Mouse (Mus musculus) layer of hippocampus, postnatal 10 days (tissue): ENCODE data around the gene Xaf1. TPM values are rescaled to one million over a fixed set of nuclear protein-coding genes. Genes with fewer than 3 reads are reported as not detected.
"Not testable (repeated sequence)": the region's sequence is repeated elsewhere in the genome, so short reads cannot be mapped to it uniquely, and the experiment has no call there.

Source experiments
- DNase-seq, 2 experiments: peaks; one replicate each; pipeline ENCODE4 v3.0.0; 2021; ENCODE audit warnings: low spot score in 2 of 2
- total RNA-seq, 2 experiments: library from RNA; stranded (reverse); gene quantifications; 2 replicates each; pipeline ENCODE4 v1.2.3; 2021

The Xaf1 gene
- total RNA-seq, 2 experiments from 2014 or later: 1.9 to 2.5 TPM

GRCm38 (mm10) chr11:72310491-72310890, 9.1 kb downstream of the Xaf1 start:
- no peak for DNase-seq

DNA sequence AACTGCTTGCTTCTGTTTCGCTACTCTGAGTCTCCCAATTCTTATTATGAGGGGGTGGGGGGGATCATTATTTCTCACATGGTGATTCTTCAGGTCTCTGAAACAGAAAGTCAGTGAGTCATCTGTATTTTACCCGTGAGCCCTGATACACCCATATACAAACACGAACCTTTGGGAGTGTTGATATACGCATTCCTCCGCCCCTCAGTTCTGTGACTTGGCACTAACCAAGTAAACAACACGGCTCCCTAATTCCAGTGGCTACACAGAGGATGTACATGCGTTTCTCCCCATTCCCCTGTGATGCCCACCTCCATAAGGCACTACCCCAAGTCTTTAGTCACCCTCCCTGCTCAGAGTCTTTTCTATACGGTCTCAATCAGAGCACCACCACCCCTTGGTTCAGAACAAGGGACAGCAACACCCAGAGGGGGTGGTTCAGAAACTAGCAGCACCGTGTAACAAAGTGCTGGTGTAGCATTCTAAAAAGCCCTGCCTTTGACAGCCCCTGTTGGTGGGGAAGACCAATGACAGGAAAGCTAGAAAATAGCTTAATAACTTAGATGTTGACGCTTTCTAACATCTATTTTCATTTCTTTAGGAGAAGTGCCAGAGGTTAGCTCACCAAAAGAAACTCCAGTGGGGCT, 10.0 kb downstream of the Xaf1 start:
- no peak for DNase-seq

GRCm38 (mm10) chr11:72314151-72314895, 12.9 kb downstream of the Xaf1 start, which contains the start of gene Fbxo39:
TSS of gene Fbxo39 (plus strand) at chr11:72314444.
- peak in 1 of 2 experiments; percentile 32 for DNase-seq

DNA sequence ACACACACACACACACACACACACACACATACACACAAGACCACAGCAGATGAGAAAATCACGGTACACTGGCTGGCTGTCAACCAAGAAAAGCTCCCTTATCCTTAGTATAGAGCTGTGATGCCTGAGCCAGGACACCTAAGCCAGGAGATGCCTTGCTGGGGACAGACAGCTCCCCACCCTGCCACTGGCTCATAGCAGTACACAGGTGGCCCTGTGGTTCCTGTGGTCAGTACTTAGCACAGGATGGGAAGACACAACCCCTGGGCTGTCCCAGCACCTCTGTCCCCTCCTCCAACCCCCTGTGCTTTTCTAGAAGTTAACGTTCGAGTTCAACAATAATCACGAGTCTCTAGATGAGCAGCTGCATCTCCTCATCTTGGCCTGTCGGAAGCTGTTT, 16.6 kb downstream of the Xaf1 start:
- DNase-seq: no peak

GRCm38 (mm10) chr11:72324431-72324830, 23.0 kb downstream of the Xaf1 start:
- DNase-seq: no peak

GRCm38 (mm10) chr11:72325701-72326100, 24.3 kb downstream of the Xaf1 start:
- DNase-seq: no peak

- DNase-seq: no peak
Observed at GRCm38 (mm10) chr11:72332951-72333667, 31.7 kb downstream of the Xaf1 start.

DNA sequence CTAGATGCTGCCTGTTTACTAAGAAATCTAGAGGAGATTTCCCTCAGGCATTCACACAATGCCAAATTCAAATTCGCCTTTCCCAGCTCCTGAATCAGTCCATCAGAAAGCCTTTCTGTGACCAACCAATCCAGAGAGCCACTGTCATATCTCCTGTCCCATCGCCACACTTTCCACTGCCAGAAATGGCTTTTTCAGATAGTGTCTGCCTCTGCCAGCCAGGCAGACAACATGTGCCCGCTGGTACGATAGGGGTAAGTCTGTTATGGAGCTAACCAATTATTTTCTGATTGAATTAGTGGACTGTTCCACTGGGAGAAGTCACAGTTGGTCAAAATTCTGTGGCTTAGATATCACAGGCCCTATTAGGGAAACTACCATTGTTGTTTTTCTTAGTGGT, 33.2 kb downstream of the Xaf1 start:
- no peak for DNase-seq

DNA sequence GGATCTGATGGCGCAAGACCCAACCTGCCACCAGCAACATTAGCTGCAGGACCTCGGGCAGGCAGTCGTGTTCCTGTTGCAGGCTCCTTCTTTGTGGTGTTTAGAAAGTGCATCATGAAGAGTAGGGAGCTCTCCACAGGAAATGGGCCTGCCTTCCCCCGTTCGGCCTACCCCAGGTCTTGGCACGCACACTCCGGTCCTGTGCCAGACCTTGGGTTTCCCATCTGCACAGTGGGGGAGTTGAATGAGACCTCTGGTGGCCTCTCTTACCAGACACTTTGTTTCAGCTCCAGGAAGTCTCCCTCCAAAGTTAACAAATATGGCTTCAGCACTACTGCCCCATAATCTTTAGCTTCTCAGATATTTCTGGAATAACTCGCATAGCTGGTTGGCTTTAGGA, 35.3 kb downstream of the Xaf1 start:
- DNase-seq: no peak

DNA sequence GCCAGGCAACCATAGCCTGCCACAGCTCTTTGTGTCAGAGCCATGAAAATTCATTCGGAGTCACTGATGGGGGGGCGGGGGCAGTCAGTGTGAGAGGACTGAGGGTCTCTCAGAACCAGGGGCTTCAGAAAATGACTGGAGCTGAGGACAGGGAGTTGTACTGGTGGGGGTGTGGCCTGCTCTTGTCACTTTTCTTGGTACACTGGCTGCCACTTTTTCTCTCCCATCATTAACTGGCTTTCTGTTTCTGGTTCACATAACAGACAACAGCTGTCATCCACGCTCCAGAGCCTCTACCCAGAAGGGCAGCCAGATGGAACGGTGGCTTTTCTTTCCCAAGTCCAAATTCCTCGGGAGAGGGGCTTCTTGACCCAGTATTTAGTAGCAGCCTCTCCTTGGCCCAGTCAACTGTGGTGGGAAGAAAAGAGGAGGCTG, 37.0 kb downstream of the Xaf1 start:
- DNase-seq: peak in 1 of 2 experiments; percentile 30

- DNase-seq: no peak
Observed at GRCm38 (mm10) chr11:72339716-72340115, 38.3 kb downstream of the Xaf1 start.

- DNase-seq: peak; percentile 63 to 70
Observed at GRCm38 (mm10) chr11:72342549-72343237, 41.3 kb downstream of the Xaf1 start.

GRCm38 (mm10) chr11:72343238-72343625, 41.8 kb downstream of the Xaf1 start:
- not testable (repeated sequence) for DNase-seq

GRCm38 (mm10) chr11:72343904-72344303, 42.5 kb downstream of the Xaf1 start:
- DNase-seq: peak; percentile 60 to 69

GRCm38 (mm10) chr11:72344486-72344885, 43.1 kb downstream of the Xaf1 start:
- no peak for DNase-seq

DNA sequence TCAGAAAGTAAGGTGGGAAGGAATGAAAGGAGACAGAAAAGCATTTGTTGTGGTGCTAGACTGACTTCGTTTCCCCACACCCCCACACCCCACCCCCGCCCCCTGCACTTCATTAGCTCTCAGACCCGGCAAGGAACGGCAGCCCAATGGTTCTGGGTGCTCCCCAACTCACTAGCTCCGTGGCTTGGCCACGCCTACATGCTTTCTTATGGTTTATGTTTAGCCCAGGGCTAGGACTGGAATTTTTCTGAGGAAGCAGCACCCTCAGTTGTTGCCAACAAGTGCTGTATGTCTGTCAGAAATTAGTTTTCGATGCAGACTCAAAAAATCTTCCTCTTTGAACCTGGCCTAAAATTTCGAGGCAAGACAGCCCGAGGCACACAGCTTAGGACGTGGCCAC, 47.1 kb downstream of the Xaf1 start:
- DNase-seq: no peak

- no peak for DNase-seq
Observed at GRCm38 (mm10) chr11:72349016-72349415, 47.6 kb downstream of the Xaf1 start.

DNA sequence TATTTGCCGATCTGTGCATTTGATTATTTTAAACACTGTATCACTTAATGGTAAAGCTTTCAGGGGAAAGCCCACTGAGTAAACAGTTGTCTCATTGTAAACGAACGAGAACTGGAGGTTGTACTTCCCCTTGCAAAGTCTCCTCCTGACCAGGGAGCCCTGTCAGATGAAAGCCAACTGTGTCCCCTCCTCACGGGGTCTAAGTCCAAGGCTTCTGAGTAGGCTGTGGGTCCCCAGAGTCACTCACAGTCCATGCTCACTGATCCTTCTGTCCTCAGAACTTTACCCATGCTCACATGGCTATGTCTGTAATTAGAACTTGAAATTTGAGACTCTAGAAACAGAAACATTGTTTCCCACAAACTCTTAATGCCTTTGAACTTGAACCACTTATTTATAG, 48.2 kb downstream of the Xaf1 start:
- no peak for DNase-seq

GRCm38 (mm10) chr11:72352272-72352671, 50.8 kb downstream of the Xaf1 start:
- DNase-seq: no peak

- no peak for DNase-seq
Observed at GRCm38 (mm10) chr11:72353186-72353585, 51.8 kb downstream of the Xaf1 start.

- DNase-seq: peak; percentile 72 to 81
Observed at GRCm38 (mm10) chr11:72354971-72355728, 53.7 kb downstream of the Xaf1 start.
